Mouse (Mus musculus) CH12.LX (cell line): Measurements from ENCODE around the gene Pax4. TPM values are rescaled to one million over a fixed set of nuclear protein-coding genes. Genes with fewer than 3 reads are reported as not detected.

Experiments used
- DNase-seq: peaks from one replicate; pipeline ENCODE4 v3.0.0-alpha.2; 2013; ENCODE audit errors: extremely low read depth
- H3K27ac ChIP-seq: 2 replicates; pipeline ENCODE4 v1.5.1; 2012; ENCODE audit warnings: low read depth, mild to moderate bottlenecking, control low read depth, moderate library complexity; ENCODE audit not compliant: insufficient read depth
- H3K27me3 ChIP-seq: replicated peaks from 2 replicates; pipeline ENCODE3; 2012; ENCODE audit warnings: inconsistent platforms
- H3K36me3 ChIP-seq, 2 experiments: replicated peaks in 1 of 2; 2 replicates each; pipeline versions ENCODE3 to v1.6.1; 2012; ENCODE audit warnings: inconsistent platforms in 1 of 2, low read length in 1 of 2, mild to moderate bottlenecking in 1 of 2, mixed read lengths in 1 of 2, moderate library complexity in 1 of 2; ENCODE audit not compliant: control insufficient read depth in 1 of 2, insufficient read depth in 1 of 2
- H3K4me1 ChIP-seq, 2 experiments: 2 replicates each; pipeline ENCODE4 v1.6.1; 2012; ENCODE audit warnings: inconsistent platforms in 1 of 2, moderate library complexity in 1 of 2; ENCODE audit not compliant: insufficient read depth in 2 of 2, control insufficient read depth in 1 of 2
- H3K4me2 ChIP-seq: 2 replicates; pipeline ENCODE4 v1.6.1; 2012; ENCODE audit warnings: low read depth, mild to moderate bottlenecking, control low read depth; ENCODE audit not compliant: poor library complexity, insufficient read depth, severe bottlenecking
- H3K4me3 ChIP-seq, 3 experiments: fragments of 150-350 bp in 1 of 3; sonication (generic) in 1 of 3; replicated peaks in 1 of 3; 2 replicates each; pipeline versions ENCODE3 to v1.5.1; 2011 to 2012; ENCODE audit warnings: low read depth in 2 of 3, low read length in 2 of 3, mild to moderate bottlenecking in 2 of 3, moderate library complexity in 2 of 3, control low read depth in 1 of 3, improper control_type of control experiment in 1 of 3, inconsistent platforms in 1 of 3, mixed read lengths in 1 of 3; ENCODE audit not compliant: poor library complexity in 1 of 3
- H3K79me2 ChIP-seq: replicated peaks from 2 replicates; pipeline ENCODE4 v1.6.1; 2012; ENCODE audit warnings: mild to moderate bottlenecking, moderate library complexity; ENCODE audit not compliant: control insufficient read depth, poor library complexity, insufficient read depth, severe bottlenecking; ENCODE audit errors: extremely low read depth
- H3K9ac ChIP-seq: 2 replicates; pipeline ENCODE4 v1.6.1; 2012; ENCODE audit warnings: low read depth, mild to moderate bottlenecking, control low read depth, moderate library complexity; ENCODE audit not compliant: insufficient read depth
- H3K9me3 ChIP-seq: replicated peaks from 2 replicates; pipeline ENCODE3; 2012; ENCODE audit warnings: low read length, inconsistent platforms, mixed read lengths
- CHD1 ChIP-seq: IDR thresholded peaks from 2 replicates; pipeline ENCODE4 v1.6.1; 2012; ENCODE audit warnings: low read depth, low read length, improper control_type of control experiment, inconsistent platforms
- CTCF ChIP-seq, 2 experiments: IDR thresholded peaks in 1 of 2; conservative IDR thresholded peaks in 1 of 2; 2 replicates each; pipeline ENCODE4 v1.5.1; 2011 to 2012; ENCODE audit warnings: low read depth in 2 of 2, low read length in 2 of 2, improper control_type of control experiment in 1 of 2, inconsistent platforms in 1 of 2, mild to moderate bottlenecking in 1 of 2, moderate library complexity in 1 of 2
- ELF1 ChIP-seq: IDR thresholded peaks from 2 replicates; pipeline ENCODE4 v1.6.1; 2014; ENCODE audit warnings: low read depth, mild to moderate bottlenecking, inconsistent platforms, low read length, improper control_type of control experiment
- EP300 ChIP-seq: IDR thresholded peaks from 2 replicates; pipeline ENCODE4 v1.6.1; 2011; ENCODE audit warnings: low read length, improper control_type of control experiment
- GABPA ChIP-seq: IDR thresholded peaks from 2 replicates; pipeline ENCODE4 v1.6.1; 2012; ENCODE audit warnings: low read depth, low read length, improper control_type of control experiment, inconsistent platforms; ENCODE audit not compliant: insufficient replicate concordance
- HCFC1 ChIP-seq: IDR thresholded peaks from 2 replicates; pipeline ENCODE4 v1.6.1; 2012; ENCODE audit warnings: low read depth, mild to moderate bottlenecking, inconsistent platforms, low read length, improper control_type of control experiment
- JUN ChIP-seq: IDR thresholded peaks from 2 replicates; pipeline ENCODE4 v1.6.1; 2011; ENCODE audit warnings: low read depth, mild to moderate bottlenecking, low read length, improper control_type of control experiment, moderate library complexity; ENCODE audit not compliant: insufficient read depth
- JUND ChIP-seq: conservative IDR thresholded peaks from 2 replicates; pipeline ENCODE4 v1.6.1; 2011; ENCODE audit warnings: low read depth, low read length, improper control_type of control experiment
- MAFK ChIP-seq: IDR thresholded peaks from 2 replicates; pipeline ENCODE4 v1.6.1; 2011; ENCODE audit warnings: low read length, improper control_type of control experiment; ENCODE audit not compliant: insufficient replicate concordance
- MAX ChIP-seq: IDR thresholded peaks from 2 replicates; pipeline ENCODE4 v1.6.1; 2011; ENCODE audit warnings: low read length, improper control_type of control experiment
- MYC ChIP-seq: IDR thresholded peaks from 2 replicates; pipeline ENCODE4 v1.6.1; 2011; ENCODE audit warnings: low read depth, mild to moderate bottlenecking, improper control_type of control experiment, low read length
- NELFE ChIP-seq: IDR thresholded peaks from 2 replicates; pipeline ENCODE4 v1.6.1; 2011; ENCODE audit warnings: low read depth, low read length, improper control_type of control experiment
- NRF1 ChIP-seq: IDR thresholded peaks from 2 replicates; pipeline ENCODE4 v1.6.1; 2014; ENCODE audit warnings: low read depth, mild to moderate bottlenecking, inconsistent platforms, low read length, improper control_type of control experiment, moderate library complexity
- POLR2AphosphoS2 ChIP-seq: IDR thresholded peaks from 2 replicates; pipeline ENCODE4 v1.6.1; 2011; ENCODE audit warnings: low read depth, low read length, improper control_type of control experiment
- RAD21 ChIP-seq: IDR thresholded peaks from 2 replicates; pipeline ENCODE4 v1.6.1; 2011; ENCODE audit warnings: low read depth, mild to moderate bottlenecking, low read length, improper control_type of control experiment, moderate library complexity
- RCOR1 ChIP-seq: conservative IDR thresholded peaks from 2 replicates; pipeline ENCODE4 v1.6.1; 2012; ENCODE audit warnings: low read depth, mild to moderate bottlenecking, inconsistent platforms, low read length, improper control_type of control experiment
- SIN3A ChIP-seq: IDR thresholded peaks from 2 replicates; pipeline ENCODE4 v1.6.1; 2012; ENCODE audit warnings: low read length, improper control_type of control experiment, inconsistent platforms
- SMC3 ChIP-seq: IDR thresholded peaks from 2 replicates; pipeline ENCODE4 v1.6.1; 2011; ENCODE audit warnings: low read depth, low read length, improper control_type of control experiment
- TBP ChIP-seq: conservative IDR thresholded peaks from 2 replicates; pipeline ENCODE4 v1.6.1; 2011; ENCODE audit warnings: low read depth, low read length, improper control_type of control experiment
- UBTF ChIP-seq: IDR thresholded peaks from 2 replicates; pipeline ENCODE4 v1.6.1; 2012; ENCODE audit warnings: low read depth, mild to moderate bottlenecking, inconsistent platforms, low read length, improper control_type of control experiment, moderate library complexity
- USF2 ChIP-seq: conservative IDR thresholded peaks from 2 replicates; pipeline ENCODE4 v1.6.1; 2011; ENCODE audit warnings: low read depth, low read length, improper control_type of control experiment
- ZC3H11A ChIP-seq: IDR thresholded peaks from 2 replicates; pipeline ENCODE4 v1.6.1; 2012; ENCODE audit warnings: low read depth, mild to moderate bottlenecking, inconsistent platforms, low read length, improper control_type of control experiment
- ZKSCAN1 ChIP-seq: IDR thresholded peaks from 2 replicates; pipeline ENCODE4 v1.6.1; 2012; ENCODE audit warnings: low read depth, inconsistent platforms, low read length, improper control_type of control experiment, borderline replicate concordance
- ZMIZ1 ChIP-seq: IDR thresholded peaks from 2 replicates; pipeline ENCODE4 v1.6.1; 2012; ENCODE audit warnings: low read depth, mild to moderate bottlenecking, inconsistent platforms, low read length, improper control_type of control experiment
- ZNF384 ChIP-seq: IDR thresholded peaks from 2 replicates; pipeline ENCODE4 v1.6.1; 2012; ENCODE audit warnings: low read depth, low read length, improper control_type of control experiment, inconsistent platforms
- dilution Hi-C: fragments of 300-500 bp; cut with MboI; formaldehyde crosslinking; loops from 2 replicates; pipeline ENCODE4 v1.14.3; 2020; ENCODE audit warnings: low sequenced_read_pairs; ENCODE audit not compliant: extremely low pct_unique_long_range_greater_than_20kb, extremely low pct_ligation_motif_present
- in situ Hi-C: fragments of 300-500 bp; cut with MboI; formaldehyde crosslinking; loops from 3 replicates; pipeline ENCODE4 v1.14.3; 2019; ENCODE audit warnings: low sequenced_read_pairs, low pct_ligation_motif_present, low pct_unique_long_range_greater_than_20kb, mixed read lengths
- polyA plus RNA-seq: library from polyadenylated mRNA; unstranded; fragments of >175 nt; gene quantifications from 2 replicates; pipeline ENCODE4 v1.2.1, GENCODE M21; 2012; ENCODE audit warnings: low read depth; ENCODE audit not compliant: insufficient read length
- total RNA-seq, 2 experiments: library from RNA; depleted of rRNA; stranded (reverse); fragments of 300-350 nt in 1 of 2; fragments of >200 nt in 1 of 2; gene quantifications; 2 replicates each; pipeline ENCODE4 v1.2.3; 2012 to 2014

Pax4 gene
- total and polyA plus RNA-seq, 3 experiments = not detected

DNA sequence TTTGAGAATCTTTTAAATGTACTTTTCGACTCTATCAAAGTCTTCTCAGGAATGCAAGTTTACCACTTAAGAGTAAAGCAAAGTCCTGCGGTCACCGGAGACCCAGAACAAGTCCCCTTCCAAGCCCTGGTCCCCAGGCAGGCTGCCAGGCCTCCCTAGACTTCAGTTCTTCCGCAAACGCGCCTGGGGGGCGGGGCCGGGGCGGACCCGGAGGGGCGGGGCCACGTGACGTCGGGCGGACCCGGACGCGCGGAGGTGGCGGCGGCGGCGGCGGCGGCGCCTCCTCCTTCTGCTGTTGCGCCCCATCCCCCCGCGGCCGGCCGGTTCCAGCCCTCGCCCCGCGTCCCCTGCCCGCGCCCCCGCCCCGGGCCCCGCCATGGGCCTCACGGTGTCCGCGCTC lies 25.8 kb downstream of the Pax4 start, which contains the start of gene Arf5 (continued):
- TF ChIP-seq GABPA (no peak), ZC3H11A (no peak), RAD21 (no peak), SMC3 (no peak), POLR2AphosphoS2 (no peak), JUN (no peak), SIN3A (0 out of 2 replicates have a peak, but pooled peaks have one; percentile 54), ELF1 (peak; percentile 86), ZMIZ1 (0 out of 2 replicates have a peak, but pooled peaks have one; percentile 34), CHD1 (no peak), MAX (no peak), ZKSCAN1 (no peak), ZNF384 (no peak), UBTF (no peak), MYC (no peak)

DNA sequence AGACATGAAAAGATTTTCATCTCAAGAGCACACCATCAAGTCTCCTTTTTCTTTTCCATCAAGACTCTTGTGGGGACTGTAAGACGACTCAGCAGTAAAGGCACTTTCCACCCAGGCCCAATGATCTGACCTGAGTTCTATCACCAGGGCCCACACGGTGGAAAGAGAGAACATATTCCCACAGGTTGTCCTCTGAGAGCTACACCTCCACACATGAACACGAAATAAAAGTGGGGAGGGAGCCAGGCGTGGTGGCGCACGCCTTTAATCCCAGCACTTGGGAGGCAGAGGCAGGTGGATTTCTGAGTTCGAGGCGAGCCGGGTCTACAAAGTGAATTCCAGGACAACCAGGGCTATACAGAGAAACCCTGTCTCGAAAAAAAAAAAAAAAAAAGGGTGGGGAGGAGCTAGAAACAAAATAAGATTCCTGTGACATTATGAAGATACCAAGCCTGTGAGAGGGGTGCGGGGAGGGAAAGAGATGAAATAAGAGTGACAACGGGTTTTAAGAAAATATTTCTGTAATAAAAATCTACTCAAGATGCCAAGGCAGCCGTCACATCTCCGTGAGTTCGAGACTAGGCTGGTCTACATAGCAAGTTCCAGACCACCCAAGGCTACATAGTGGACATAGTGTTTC lies 26.4 kb downstream of the Pax4 start:
- DNase-seq = no peak
- Histone ChIP-seq H3K9me3 (no peaks in the 10 kb centered on the region), H3K9ac (peak overlapping the region; percentile 9; the same call in 1 of the 2 replicates), H3K27me3 (no peaks in the 10 kb centered on the region), H3K79me2 (peaks cover 10% of the 10 kb centered on the region), H3K27ac (no peak overlapping the region), H3K36me3 (peaks cover 27 to 58% of the 10 kb centered on the region in 2 experiments), H3K4me3 (peak overlapping the region in 2 of 3 experiments; percentile 46 to 88), H3K4me1 (peaks cover 16 to 41% of the 10 kb centered on the region in 2 experiments), H3K4me2 (peak overlapping the region; percentile 59)
- dilution Hi-C loops (no loop called here), in situ Hi-C loops (loop anchor here (25.0 kb wide), 1 partner anchor 590 kb away; no protein-coding TSS in a partner anchor)
- TF ChIP-seq NELFE = no peak
- TF ChIP-seq RCOR1 = no peak
- no peak for TF ChIP-seq GABPA
- no peak for TF ChIP-seq EP300
- no peak for TF ChIP-seq SMC3
- no peak for TF ChIP-seq SIN3A
- TF ChIP-seq JUN = no peak
- TF ChIP-seq ZC3H11A = no peak
- TF ChIP-seq MAFK = no peak
- TF ChIP-seq MYC = no peak
- no peak for TF ChIP-seq HCFC1
- TF ChIP-seq JUND = no peak
- no peak for TF ChIP-seq ELF1
- no peak for TF ChIP-seq CHD1
- no peak for TF ChIP-seq USF2
- no peak for TF ChIP-seq TBP
- TF ChIP-seq ZKSCAN1 = no peak
- no peak for TF ChIP-seq CTCF (conservative IDR thresholded peaks at IDR 0.05 in 1 of 2, IDR thresholded peaks at IDR 0.05 in 1 of 2; ENCODE audit: low read depth in 2 of 2, low read length in 2 of 2)
- TF ChIP-seq NRF1 = no peak
- no peak for TF ChIP-seq RAD21
